Mouse (Mus musculus) cortical plate, adult 2 months (tissue): ENCODE data around the gene Msh4. TPM values are rescaled to one million over a fixed set of nuclear protein-coding genes. Genes with fewer than 3 reads are reported as not detected.

Source experiments
- H3K27ac ChIP-seq: fragments of 200-500 bp; 2 replicates; pipeline ENCODE4 v1.5.1; 2012; ENCODE audit warnings: low read length, control low read depth, inconsistent platforms; ENCODE audit not compliant: insufficient read depth
- H3K4me1 ChIP-seq: fragments of 200-500 bp; 2 replicates; pipeline ENCODE4 v1.6.1; 2011; ENCODE audit warnings: low read length; ENCODE audit not compliant: control insufficient read depth, insufficient read depth
- H3K4me3 ChIP-seq: fragments of 200-500 bp; 2 replicates; pipeline ENCODE4 v1.5.1; 2011; ENCODE audit warnings: mild to moderate bottlenecking, low read length, control low read depth; ENCODE audit not compliant: insufficient read depth
- CTCF ChIP-seq: fragments of 200-500 bp; IDR thresholded peaks from 2 replicates; pipeline ENCODE4 v1.5.1; 2011; ENCODE audit warnings: mild to moderate bottlenecking, control low read depth, low read length; ENCODE audit not compliant: insufficient read depth; ENCODE audit errors: extremely low read depth
- POLR2A ChIP-seq: fragments of 200-500 bp; IDR thresholded peaks from 2 replicates; pipeline ENCODE4 v1.6.1; 2011; ENCODE audit warnings: mild to moderate bottlenecking, low read length, control low read depth; ENCODE audit not compliant: insufficient read depth; ENCODE audit errors: extremely low read depth
- polyA plus RNA-seq: library from polyadenylated mRNA; depleted of rRNA; stranded (reverse); fragments of >200 nt; gene quantifications from 2 replicates; pipeline ENCODE4 v1.2.3, GENCODE M21; 2012; rRNA removed

Msh4 gene
- polyA plus RNA-seq: 0.08 TPM in 1 of 2 replicates, not detected in the other

DNA sequence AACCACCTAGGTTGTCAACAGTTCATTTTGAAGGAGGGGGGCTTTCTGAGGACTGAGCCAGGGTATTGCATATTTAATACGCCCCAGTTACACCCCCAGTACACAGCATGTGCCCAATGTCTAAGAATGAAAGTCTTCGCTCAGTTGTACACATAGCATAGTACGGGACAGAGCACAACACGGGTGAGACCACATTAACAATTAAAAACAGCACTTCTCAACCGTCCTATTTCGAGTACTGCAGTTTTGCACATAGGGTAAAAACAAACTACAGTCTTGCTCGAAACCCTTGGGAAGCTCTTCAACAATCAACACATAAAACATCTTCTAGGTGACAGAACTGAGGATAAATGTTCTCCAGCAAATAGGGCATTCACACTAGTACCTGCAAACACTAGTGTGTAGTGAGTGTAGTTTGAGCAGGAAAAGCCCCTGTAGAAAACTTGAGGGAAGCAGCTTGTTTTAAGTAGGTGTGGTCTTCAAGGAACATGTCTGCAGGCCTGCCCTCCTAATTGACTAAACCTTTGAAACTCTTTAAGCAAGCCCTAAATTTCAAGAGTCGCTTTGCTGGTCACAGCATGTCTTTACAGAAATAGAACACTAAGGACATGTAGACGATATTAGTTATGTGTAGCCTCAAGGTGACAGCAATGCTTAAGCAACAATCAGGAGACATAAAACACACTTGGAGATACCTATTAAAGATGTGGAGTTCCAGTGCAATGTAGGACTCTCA lies at the start of gene Msh4:
Msh4 (minus strand) TSS at position 3 of the 736 bp plus-strand sequence.
- Histone ChIP-seq H3K27ac (no peak within 1 kb of the TSS), H3K4me3 (no peak within 1 kb of the TSS), H3K4me1 (peaks cover 7% of the 10 kb centered on the region)
- no peak for TF ChIP-seq CTCF
- no peak for TF ChIP-seq POLR2A

DNA sequence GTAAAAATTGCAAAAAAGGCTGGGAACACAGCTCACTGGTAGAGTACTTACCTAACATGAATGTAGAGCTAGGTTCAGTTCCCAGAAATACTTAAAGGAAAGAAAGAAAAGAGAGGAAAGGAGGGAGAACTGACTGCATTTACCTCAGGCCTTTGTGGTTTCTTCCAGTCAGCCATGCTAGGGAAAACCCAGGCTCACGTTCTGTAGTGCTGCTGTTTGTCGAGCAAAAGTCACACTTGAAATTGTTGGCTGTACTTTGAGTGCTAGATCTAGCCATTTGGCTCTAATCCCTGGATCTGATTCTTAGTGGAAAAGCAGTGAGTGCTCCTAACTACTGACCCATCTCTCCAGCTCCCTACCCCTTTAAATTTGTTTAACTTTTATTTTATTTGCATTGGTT lies 42.2 kb upstream of the Msh4 start:
- no peaks in the 10 kb centered on the region; the same call in 1 of the 2 replicates for H3K4me1 ChIP-seq
- no peak for TF ChIP-seq CTCF
- TF ChIP-seq POLR2A: no peak
- H3K4me3 ChIP-seq: no peak overlapping the region
- no peak overlapping the region for H3K27ac ChIP-seq

DNA sequence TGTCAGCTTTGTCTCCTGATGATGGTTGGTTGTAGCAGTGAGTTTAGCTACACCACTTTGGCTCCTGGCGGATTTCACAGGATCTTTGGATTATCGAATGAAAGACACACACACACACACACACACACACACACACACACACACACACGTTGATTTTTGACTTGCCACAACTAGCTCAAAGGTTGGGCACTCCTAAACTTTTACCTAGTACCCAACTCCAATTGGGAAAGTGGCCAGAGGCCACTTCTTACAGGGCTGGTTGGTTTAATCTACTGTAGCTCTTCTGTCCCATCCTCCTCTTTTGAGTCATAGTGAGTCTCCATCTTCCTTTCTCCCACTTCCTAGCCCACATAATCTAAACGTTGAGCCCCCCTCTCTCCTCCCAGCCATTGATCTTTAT lies 41.3 kb upstream of the Msh4 start:
- Histone ChIP-seq H3K4me3 (no peak overlapping the region), H3K4me1 (no peaks in the 10 kb centered on the region; the same call in 1 of the 2 replicates), H3K27ac (no peak overlapping the region)
- TF ChIP-seq POLR2A (no peak), CTCF (no peak)

DNA sequence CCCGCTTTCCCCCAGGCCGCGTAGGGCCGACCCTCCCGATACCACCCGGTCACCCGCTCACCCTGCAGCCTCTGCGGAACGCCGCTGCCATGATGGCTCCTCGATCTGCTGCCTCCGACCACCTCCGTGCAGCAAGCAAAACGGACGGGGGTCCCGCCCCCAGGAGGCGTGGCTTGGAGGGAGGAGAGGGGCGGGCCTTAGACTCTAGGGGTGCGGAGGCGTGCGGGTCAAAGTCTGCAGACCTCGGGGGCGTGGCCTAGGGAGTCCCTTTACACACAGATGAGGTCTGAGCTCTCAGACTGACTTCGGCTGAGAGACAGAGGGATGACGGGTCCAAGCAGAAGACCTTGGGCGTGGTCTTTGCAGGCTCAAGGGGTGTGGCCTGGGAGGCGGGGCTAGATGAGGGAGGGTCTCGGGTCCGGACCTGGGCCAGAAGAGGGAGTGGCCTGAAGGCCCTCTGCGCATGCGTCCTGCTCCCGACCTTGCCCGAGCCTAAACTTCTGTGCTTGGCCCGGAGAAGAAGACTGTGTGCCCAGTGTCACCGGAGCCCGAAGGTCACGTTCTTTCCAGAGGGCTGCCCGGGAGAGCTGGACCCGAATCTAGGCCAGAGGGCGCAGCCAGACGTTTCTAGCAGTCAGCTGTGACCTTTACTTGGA lies 38.5 kb upstream of the Msh4 start, which contains the start of gene Acadm:
Acadm (minus strand) TSS at position 298 of the 656 bp plus-strand sequence.
- Histone ChIP-seq H3K4me3 (peak within 1 kb of the TSS; percentile 61), H3K27ac (peak within 1 kb of the TSS; percentile 64), H3K4me1 (no peaks in the 10 kb centered on the region; the same call in 1 of the 2 replicates)
- TF ChIP-seq CTCF (no peak), POLR2A (peak; percentile 81)

DNA sequence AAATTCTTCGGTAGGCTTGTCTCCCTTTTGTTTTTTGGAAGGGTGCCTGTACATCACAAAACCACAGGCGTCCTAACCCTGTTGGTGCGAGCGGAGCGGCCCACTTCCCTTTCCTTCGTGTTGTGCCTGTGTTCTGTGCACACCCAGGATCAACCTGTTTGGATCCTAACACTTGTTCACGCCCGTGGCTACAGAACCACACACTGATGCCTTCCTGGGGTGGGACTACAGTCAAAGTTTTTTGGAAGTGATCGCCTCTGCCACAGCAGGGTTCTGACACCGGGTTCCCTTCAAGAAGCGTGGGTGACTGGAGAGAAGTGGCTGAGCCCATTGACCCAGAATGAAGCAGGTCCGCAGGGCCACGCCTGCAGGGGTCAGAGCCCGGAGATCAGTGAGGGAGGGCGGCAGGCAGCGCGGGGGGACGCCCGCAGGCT lies 38.0 kb upstream of the Msh4 start:
- Histone ChIP-seq H3K27ac (no peak overlapping the region), H3K4me3 (peak overlapping the region; percentile 61), H3K4me1 (no peaks in the 10 kb centered on the region; the same call in 1 of the 2 replicates)
- no peak for TF ChIP-seq CTCF
- no peak for TF ChIP-seq POLR2A

DNA sequence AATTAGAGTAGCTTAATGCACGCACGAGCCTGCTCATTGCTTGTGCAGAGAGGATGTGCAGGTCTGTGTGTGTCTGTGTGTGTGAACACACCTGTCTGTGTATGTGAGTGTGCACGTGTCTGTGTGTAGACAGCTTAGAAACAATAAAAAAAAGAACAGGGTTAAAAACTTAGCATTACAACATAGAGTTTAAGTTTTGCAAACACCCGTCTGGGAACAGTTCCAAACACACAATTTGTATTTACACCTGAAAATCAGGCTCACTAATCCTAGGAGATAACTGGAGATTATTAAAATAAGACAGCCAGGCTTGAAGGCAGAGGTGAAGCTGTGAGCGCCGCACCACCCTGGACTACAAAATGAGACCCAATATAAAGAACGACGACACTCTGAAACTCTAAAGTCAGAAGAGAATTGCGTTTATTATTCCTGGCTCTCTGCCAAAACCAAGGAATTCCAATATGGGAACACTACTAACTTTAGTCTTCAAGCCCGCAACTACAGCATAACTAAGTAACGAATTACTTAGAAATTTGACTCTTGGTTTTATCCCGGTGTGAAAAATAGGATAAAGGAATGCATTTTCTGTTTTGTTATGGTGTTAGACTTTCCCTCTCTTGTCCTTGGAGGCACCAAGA lies 37.2 kb upstream of the Msh4 start:
- Histone ChIP-seq H3K4me1 (no peaks in the 10 kb centered on the region; the same call in 1 of the 2 replicates), H3K27ac (no peak overlapping the region), H3K4me3 (no peak overlapping the region; the same call in 1 of the 2 replicates)
- no peak for TF ChIP-seq CTCF
- no peak for TF ChIP-seq POLR2A

DNA sequence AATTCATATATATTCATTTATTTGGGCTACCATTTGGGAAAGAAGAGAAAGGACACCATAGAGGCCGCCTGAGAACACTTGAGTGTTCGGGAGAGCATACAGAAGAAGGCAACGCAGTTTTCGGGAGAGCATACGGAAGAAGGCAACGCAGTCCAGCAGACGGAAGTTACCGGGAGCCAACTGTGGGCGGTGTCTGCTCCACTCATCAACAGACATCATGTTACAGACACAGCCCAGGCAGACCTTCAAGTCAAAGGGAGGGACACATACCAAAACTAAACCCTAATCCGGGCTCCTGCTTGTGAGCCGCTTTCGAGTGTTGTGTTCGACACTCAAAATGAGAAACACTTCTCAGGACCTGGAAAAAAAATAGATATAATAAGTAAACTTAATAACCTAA lies 35.7 kb upstream of the Msh4 start:
- no peak overlapping the region for H3K27ac ChIP-seq
- H3K4me3 ChIP-seq: no peak overlapping the region

DNA sequence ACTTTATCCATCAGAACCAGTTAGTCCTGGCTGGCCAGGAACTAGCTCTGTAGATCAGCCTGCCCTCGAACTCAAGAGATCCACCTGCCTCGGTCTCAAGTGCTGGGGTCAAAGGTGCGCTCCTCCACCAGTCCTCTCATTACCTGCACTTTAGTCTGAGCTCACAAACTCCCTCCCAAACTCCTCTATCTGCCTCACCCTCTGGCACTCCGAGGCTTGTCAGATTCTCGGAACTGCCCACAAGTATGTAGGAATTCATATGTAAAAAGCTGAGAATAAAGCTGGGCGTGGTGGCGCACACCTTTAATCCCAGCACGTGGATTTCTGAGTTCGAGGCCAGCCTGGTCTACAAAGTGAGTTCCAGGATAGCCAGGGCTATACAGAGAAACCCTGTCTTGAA lies 34.5 kb upstream of the Msh4 start:
- no peak for TF ChIP-seq POLR2A
- TF ChIP-seq CTCF: no peak
- H3K4me1 ChIP-seq: peaks cover 5% of the 10 kb centered on the region; the same call in 1 of the 2 replicates

More for the DNA sequence above, 35.7 kb upstream of the Msh4 start:
- H3K4me1 ChIP-seq: peaks cover 2% of the 10 kb centered on the region; the same call in 1 of the 2 replicates
- TF ChIP-seq CTCF (no peak), POLR2A (no peak)

DNA sequence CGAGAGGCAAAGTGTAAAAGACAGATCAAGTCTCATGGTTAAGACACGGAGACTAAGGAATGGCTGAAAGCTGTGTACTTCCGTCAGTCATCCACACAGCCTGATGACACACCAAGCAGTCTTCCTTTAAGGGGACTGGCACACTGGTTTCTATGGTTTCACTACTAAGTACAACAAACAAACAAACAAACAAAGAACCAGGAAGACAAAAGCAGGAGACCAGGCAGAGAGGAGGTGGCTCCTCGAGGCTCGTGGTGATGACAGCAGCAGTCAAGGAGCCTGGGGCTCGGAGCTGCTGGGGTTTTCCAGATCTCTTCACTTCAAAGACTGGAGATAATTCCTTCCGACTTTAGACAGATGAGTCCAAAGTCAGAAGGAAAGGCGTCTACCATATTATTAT lies 34.1 kb upstream of the Msh4 start:
- Histone ChIP-seq H3K4me1 (peaks cover 5% of the 10 kb centered on the region; the same call in 1 of the 2 replicates), H3K4me3 (no peak overlapping the region), H3K27ac (no peak overlapping the region)
- TF ChIP-seq CTCF (no peak), POLR2A (no peak)

More for the DNA sequence above, 34.5 kb upstream of the Msh4 start:
- H3K27ac ChIP-seq: no peak overlapping the region
- H3K4me3 ChIP-seq: no peak overlapping the region
